Mouse (Mus musculus) thymus, postnatal 10 days (tissue): ENCODE measurements at regions not wholly inside any gene's neighbourhood (a gene's known extent, or its start where the extent isn't known, plus 50 kb on each side); places are given as distances from the start of the nearest gene placed in this dataset.
A peak's percentile ranks its signal among the peaks of the same experiment; 100 is the strongest.

Experiments
- DNase-seq, 2 experiments: peaks; one replicate each; pipeline ENCODE4 v3.0.0; 2021; ENCODE audit warnings: low spot score in 2 of 2

DNA sequence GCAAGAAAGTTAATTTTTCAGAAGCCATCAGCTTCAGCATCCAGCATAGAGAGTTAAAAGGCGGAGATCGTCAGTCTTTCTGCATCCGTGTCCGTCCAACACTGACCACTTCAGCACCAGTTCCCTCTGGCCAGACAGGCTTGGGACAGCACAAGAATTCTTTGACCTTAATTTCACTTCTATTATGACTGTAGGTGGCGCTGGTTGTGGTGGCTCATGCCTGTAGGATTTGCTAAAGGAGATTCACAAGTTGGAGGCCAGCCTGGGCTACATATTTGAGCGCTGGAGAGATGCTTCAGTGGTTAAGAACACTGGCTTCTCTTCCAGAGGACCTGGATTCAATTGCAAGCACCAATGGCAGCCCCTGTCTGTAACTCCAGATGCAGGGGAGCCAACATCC is 66.0 kb downstream of the Amer2 start:
- no peak for DNase-seq

DNA sequence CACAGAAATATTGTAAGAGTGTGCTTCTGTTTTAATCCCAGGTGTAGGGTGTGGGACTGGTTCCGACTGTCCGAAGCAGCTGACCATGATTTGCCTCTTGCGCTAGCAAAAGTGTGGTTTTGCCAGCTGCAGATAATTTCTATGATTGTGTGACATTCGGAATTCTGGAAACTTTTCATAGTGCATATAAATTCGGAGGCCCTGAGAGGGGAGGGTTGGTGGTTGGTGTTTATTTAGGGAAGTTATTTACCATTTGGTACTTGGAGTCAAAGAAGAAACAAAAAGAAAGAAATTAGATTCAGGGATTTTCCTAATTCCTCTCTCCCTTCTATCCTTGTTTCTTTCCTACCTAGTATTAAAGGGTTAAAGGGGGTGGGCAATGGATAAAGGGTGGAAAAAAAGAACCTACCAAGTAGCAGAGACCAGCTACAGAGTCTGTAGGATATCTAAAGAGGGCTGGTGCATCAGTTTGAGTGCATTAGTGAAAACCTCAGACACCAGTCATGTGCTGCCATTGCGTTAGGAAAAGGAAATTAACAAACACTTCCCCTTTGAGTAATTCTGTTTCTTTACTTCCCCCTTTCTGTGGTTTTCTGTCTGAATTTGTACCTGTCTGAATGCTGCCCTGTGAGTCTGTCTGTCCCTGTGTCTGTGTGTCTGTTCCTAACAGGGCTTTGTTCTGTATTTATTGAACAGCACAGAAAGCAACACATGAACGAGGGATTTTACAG is 70.9 kb downstream of the Amer2 start:
- DNase-seq = no peak

DNA sequence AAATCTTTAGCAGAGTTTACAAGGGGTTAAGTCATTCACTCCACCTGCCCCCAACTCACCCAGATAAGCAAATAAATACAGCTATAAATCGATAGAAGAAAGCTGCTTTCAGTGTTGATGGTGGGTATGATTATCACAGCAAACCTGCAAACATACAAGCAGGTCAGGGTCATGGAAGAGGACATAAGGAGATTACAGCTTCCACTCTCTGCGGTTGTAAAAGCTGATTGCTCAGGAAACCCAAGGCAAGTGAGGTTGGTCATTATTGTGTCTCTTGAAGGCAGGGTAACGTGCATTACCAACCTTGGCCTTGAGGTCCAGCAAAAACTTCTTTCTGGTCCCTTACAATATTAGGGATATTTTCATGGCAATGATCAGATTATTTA is 71.5 kb downstream of the Amer2 start:
- DNase-seq = no peak

DNA sequence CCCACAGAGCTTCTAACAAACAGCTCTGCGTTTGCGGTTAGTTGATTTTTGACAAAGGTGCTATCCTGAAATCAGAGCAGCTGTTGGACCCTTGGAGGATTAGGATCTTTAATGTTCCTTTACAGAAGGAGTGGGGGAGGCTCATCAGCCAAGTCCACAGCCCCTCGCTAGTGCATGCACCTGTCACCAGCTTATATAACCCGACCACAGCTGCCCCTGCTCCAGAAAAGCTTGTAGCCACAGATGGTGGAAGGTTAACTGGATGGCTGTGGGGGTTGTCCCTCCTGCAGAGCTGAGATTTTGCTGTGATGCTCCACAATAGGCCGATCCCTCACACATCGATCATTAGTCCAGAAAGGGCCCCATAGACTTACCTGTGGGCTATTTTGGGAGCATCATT is 73.0 kb downstream of the Amer2 start:
- no peak for DNase-seq

DNA sequence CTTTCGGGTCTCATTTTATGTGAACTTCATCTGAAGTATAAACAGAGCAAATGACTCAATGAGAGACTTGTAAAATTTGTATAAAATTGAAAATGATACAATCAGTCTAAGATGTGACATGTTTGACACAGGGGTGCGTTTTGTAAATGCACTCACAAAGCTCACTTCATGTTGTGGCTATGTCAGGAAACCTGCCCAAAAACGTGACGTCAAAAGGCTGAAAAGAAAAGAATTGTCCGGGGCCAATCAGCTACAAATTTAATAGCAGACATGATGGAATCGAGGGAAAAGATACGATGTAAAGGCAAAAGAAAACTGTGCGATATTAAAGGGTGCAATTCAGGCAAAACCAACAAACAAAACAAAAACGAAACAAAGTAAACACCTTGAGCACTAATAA is 78.2 kb downstream of the Amer2 start:
- DNase-seq = no peak

DNA sequence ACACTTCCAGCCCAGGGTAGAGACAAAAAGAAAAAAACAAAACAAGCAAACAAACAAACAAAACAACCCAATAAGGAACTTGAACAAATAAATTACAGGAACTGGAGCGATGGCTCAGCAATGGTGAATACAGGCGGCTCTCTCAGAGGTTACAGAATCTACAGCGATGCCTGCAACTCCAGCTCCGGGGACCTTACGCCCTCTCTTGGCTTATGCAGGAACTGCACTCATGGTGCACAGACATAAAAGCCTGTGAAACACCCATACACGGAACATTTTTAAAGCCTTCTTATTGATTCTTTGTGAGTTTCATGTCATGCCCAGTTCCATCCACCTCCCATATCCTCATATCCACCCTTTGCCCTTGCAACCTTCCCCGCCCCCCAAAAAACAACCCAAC is 78.6 kb downstream of the Amer2 start:
- DNase-seq = no peak

DNA sequence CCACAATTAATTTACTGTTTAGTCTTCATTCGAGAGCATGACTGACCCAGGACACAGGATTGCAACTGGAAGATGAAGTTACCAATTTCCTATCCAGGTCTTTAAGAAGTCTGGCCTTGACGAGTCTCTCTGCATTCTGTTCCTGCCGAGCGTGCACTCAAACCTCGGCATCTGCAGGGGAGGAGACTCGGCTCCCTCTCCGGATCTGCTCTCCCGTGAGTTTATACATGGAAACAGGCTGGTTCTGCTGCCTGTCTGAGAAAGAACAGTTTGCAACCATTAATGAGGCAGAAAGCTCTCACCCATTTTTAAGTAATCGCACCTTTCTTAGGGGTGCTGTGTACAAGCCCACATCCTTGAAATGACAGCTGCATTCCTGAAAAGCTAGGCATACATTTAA is 83.7 kb downstream of the Amer2 start:
- no peak for DNase-seq

DNA sequence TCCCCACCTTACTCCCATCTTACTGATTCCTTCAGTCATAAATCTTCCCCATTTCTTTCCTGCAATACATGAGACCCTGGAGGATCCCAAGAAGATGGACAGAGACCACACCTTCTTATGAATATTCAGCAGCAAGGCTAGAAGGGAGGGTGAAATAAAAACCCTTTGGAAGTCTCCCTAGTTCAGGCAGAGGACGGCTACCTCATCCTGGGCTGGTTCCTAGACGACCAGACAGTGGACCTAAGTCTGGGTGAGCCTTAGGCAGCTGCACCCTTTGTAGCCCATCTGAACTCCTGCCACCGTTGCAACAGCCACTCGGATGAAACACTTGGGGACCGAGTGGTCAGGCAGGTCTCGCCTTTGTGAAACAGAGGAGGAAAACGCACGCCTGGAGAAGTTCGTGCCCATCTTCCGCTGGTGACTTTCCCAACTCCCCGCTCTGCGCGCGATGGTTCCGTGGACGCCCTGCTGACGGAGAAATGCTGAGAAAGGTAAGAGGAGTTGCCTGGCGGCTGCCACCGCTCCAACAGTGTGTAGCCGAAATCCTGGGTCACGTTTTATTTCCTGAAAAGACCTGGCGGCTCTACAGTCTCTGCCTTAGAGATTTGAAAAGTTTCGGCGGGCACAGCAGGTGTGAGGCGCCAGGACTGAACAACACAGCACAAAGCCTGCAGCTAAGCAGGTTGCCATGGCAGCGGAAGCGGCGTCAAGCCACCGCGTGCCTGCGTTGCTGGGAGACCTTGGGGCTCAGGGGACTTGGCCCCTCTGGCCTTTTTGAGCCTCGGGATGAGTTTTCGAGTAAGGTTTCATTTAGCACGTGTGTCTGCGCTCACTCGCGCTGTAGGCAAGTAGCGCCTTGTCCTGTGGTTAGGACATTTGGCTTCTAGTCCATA is 112.2 kb downstream of the Amer2 start:
- DNase-seq = peak; percentile 70 to 72

DNA sequence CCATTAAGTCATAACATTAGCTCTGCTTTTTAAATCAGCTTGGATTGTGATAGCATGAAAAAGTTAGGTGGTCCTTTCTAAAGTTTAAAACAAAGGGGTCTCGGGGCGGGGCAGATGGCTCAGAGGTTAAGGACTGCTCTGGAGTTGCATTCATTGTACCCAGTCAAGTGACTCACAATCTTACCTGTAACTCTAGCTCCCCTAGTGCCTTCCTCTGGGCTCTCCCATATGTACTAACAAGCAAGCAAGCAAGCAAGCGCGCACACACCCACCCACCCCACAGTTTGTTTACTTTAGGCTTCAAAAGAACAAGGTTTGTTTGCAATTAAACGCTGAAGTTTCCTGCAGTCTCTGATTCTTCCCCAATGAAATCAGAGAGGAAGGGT is 112.8 kb downstream of the Amer2 start:
- no peak for DNase-seq

DNA sequence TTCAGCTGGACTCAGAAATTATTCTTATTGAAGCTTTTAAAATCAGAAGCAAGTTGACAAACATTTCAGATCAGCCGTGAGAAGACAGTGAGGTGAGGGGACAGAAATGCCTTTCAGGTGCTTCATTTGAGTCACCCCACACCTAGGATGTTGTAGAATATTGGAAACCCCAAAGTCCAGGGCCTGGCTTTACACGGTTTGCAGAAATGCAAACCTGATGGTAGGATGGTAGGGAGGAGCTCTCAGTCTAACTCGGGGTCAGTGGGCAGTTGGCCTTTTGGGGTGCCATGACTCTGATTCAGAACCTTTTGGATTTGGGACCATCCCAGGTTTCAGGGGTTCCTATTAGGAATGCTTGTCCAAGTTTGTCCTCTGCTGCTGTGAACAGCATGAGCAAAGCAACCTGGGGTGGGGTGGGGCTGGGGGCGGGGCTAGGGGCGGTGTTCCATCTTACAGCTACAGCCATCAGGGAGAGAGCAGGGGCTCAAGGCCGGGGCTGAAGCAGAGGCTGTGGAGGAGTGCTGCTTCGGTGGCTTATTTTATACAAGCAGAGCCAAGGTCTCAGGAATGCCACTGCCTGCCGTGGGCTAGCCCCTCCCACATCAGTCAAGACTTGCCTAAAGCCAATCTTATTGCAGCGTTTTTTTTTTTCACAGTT is 113.3 kb downstream of the Amer2 start:
- DNase-seq = no peak

DNA sequence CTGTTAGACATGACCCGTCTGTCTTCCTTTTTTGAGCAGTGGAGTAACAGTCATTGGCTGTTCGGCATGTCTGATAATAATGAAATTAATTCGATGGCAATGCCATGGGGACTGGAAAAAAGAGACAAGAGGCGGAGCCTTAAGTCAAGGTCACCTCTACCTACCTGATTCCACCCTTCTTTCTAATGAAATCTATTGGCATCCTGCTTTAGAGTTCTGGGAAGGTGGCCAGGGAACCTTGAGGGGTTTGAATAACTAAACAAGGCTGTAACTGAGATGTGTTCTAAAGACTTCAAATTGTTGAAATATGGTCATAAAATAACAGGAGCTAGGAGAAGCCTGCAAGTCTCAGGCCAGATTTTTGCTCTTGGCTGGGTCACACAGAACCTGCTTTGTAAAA is 116.1 kb downstream of the Amer2 start:
- DNase-seq = no peak

DNA sequence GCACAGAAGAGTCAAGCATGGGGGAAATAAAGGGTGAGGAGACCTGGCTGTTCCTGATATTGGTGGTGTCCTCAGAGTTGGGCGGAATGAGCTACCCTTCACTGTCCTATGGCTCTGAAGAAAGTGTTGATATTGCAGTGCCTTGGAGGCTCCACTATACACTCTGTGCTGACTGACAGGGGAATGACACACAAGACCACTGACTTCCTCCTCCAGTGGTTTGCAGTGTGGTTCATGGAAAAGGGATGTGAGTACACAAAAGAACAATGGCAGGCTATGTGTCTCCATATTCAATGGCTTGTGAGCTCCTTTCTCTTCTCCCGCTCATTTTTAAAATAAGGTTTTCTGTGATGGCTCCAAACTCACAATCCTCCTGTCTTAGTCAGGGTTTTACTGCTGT is 117.8 kb downstream of the Amer2 start:
- no peak for DNase-seq

DNA sequence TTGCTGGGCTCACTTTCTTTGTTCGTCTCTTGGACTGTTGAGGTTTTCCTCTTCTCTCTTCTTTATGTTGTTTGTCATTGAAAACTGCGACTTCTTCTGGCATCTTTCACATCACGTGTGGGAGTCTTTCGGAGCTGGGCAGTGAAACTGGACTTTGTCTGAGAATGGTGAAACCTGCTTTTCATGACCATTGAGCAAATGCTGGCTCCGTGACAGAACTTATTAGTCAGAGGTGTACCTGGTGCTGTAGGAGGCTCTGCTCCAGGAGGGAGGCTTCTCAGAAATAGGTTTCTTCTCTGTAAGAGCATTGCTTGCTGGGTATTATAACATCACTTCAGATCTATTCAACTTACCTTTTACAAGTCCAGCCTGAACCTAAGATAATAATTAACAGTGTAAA is 122.4 kb downstream of the Amer2 start:
- no peak for DNase-seq

DNA sequence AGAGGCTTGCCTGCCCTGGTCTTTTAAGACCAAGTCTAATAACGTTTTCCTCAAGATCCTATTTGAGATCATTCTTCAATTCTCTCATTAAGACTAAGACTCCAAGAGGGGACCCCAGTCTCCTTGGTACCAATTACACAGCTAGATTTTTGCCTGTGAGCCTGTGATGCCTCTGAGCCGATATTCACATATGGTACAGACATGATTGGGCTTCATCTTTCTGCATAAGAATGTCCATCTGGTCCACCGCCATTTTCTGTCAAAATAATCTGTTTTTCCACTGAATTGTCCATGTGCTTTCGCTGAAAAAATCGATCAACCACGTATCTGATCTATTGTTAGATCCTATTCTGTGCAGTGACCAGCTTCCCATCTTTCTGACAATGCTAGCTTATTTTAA is 129.5 kb downstream of the Amer2 start:
- DNase-seq = no peak

DNA sequence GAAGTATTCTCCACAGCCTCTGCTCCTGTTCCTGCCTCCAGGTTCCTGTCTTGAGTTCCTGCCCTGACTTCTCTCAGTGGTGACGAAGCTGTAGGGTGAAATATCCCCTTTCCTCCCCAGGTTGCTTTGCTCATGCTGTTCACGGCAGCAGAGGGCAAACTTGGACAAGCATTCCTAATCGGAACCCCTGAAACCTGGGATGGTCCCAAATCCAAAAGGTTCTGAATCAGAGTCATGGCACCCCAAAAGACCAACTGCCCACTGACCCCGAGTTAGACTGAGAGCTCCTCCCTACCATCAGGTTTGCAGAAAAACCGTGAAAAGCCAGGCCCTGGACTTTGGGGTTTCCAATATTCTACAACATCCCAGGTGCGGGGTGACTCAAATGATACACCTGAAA is 128.7 kb upstream of the Spata13 start:
- no peak for DNase-seq

DNA sequence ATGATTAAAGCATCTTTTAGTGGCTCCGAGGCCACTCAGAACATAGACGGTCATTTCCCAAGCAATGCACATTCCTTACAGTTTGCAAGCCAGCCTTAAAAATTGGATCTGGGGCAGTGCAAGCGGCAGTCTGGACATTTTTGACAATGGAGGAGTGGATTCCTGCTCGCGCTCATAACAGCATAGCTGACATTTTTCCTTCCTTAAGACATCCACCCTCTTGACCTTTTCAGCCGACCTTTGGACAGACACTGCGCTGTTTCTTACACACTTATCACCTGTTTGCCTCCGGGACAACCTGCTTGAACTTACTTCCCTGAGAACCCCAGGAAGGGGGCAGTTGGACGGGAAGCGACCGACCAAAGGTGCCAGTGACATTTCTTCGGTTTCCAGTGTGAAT is 127.5 kb upstream of the Spata13 start:
- DNase-seq = no peak

DNA sequence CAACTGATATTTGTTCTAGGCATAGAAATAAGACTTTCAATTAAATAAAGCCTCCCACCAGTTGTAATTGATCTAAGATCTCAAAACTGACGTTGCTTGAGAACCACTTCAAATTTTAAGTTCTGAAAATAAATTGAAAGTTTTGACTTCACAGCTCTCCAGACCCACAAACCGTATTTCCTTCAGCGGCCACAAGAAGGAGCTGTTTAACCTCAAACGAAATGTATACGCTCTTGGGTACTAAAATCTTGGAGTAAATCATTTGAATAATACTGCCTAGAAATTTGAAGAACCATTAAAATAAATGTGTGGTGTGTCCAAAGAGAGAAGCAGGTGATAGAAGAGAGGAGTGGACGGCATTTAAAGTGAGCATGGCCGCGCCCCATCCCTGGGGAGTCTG is 120.2 kb upstream of the Spata13 start:
- peak in 1 of 2 experiments; percentile 28 for DNase-seq

DNA sequence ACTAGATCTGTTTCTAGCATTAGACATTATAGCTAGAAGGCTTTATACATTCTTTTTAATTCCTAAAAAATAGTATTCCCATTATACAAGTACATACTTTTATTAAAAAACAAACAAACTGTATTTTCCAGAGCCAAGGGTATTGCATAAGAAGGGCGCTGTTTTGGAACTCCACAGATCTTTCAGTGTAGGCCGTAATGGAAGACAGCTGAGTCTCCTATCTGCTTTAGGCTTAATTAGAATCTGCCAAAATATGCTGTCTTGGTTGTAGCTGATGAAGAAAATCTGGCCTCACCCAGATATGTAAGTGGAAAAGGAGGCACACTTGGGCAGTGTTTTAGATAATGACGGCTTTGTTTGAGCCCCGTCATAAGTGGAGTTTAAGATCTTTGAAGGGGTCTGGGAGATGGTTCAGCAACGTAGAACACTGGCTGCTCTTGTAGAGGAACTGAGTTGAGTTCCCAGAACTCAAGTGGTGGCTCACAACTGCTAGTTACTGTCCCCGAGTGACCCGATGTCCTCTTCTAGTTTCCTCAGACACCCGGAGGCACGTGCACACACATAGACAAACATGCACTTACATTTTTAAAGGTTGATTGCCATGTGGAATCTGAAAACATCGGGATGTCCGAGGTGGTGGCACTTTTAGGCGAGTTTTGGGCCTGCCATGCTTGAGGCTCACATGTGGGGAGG is 118.6 kb upstream of the Spata13 start:
- no peak for DNase-seq

DNA sequence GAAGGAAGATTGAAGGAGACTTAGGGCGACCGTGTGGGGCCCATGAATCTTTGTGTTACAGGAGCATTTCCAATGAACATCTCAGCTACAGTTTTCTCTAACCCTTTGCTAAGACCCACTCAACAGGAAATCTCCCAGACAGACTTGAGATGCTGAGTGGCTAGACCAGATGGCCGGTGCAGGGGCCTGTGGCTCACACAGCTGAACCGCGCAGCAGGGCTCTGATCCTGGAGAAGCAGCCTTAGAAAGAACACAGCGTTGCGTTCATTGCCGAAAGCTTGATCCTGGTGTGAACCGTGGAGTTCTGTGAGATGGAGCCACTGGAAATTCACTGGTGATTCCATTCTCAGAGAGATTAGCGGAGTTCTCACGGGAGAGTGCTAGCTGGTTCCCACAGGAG is 115.9 kb upstream of the Spata13 start:
- DNase-seq = no peak

DNA sequence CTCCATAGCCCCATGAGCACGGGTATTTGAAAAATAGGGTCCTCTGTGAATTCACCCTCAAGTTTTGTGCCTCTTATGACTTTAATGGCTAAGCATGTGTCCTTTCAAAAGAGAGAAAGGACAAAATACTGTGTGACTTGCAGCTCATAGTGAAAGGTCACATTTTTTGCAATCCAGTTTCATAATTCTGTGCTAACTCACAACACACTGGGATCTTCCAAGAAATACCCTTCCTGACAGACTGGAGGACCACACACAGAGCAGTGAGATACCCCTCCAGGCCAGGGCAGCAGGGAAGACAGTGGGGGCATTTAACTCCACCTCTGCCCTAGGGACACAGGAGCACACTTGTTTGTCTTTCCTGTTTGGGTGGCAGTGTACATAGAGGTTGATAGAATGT is 110.8 kb upstream of the Spata13 start:
- DNase-seq = no peak

DNA sequence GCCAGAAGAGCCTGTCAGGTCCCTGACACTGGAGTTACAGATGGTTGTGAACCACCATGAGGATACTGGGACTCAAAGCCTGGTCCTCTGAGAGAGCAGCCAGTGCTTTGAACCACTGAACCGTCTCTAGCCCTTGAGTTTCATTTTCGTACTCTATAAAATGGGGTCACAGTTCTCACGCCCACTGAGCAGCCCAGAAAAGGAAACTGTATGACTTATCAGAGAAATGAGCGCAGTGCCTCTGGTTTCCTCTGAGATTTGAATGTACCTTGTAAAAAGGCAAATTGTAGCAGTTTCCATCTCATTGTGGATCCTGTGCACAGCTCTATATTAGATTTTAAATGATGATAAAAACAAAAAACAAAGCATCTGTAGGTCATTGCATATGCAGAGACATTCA is 108.9 kb upstream of the Spata13 start:
- DNase-seq = no peak

DNA sequence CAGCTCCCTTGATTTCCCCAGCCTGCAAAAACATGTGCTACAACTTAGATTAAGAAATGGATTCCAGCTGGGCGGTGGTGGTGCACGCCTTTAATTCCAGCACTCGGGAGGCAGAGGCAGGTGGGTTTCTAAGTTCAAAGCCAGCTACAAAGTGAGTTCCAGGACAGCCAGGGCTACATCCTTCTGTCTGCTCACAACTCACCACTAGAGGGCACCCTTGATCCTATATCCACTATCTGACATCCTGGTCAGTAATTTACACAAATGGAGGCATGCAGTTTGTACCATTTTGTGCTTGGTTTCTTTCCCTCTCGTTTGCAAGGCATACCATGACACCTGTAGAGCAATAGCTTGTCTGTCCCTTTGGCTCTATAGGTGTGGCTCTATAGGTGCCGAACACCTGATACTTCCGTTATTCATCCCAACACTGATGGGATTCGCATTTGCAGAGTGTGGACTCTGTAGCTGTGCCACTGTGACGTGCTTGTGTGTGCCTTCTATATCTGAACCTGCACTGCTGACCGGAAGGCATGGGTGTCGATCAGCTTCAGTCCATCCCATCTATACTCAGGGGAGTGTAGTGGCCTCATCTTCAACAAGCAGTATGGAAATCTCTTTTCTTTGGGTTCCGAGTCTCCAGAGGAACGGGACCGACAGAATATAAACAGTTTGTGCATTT is 108.4 kb upstream of the Spata13 start:
- peak; percentile 17 to 74 for DNase-seq
